Mouse (Mus musculus) myocyte (in vitro differentiated cells): Measurements from ENCODE around the gene Ezh2. TPM values are rescaled to one million over a fixed set of nuclear protein-coding genes. Genes with fewer than 3 reads are reported as not detected.
A peak's percentile ranks its signal among the peaks of the same experiment; 100 is the strongest.
"Not testable (repeated sequence)": the region's sequence is repeated elsewhere in the genome, so short reads cannot be mapped to it uniquely, and the experiment has no call there.

Experiments
- H3K27me3 ChIP-seq: one replicate; pipeline ENCODE4 v1.6.1; 2011; ENCODE audit not compliant: control insufficient read depth, insufficient read depth, insufficient read length
- H3K36me3 ChIP-seq: one replicate; pipeline ENCODE4 v1.6.1; 2011; ENCODE audit not compliant: control insufficient read depth, insufficient read depth
- H3K4me2 ChIP-seq: one replicate; pipeline ENCODE4 v1.6.1; 2011; ENCODE audit warnings: low read depth, control low read depth
- H3K4me3 ChIP-seq: one replicate; pipeline ENCODE4 v1.5.1; 2011; ENCODE audit warnings: mild to moderate bottlenecking, control low read depth, moderate library complexity
- H3K79me2 ChIP-seq: one replicate; pipeline ENCODE4 v1.6.1; 2011; ENCODE audit not compliant: control insufficient read depth, insufficient read depth
- H3ac ChIP-seq: one replicate; pipeline ENCODE4 v1.6.1; 2011; ENCODE audit not compliant: control insufficient read depth, insufficient read length
- CEBPB ChIP-seq: IDR thresholded peaks from 2 replicates; pipeline ENCODE4 v1.6.1; 2011; ENCODE audit warnings: mild to moderate bottlenecking, moderate library complexity; ENCODE audit not compliant: poor library complexity, insufficient read depth, severe bottlenecking
- E2F4 ChIP-seq: IDR thresholded peaks from one replicate; pipeline ENCODE4 v1.6.1; 2011; ENCODE audit warnings: mild to moderate bottlenecking, control low read depth, moderate library complexity; ENCODE audit not compliant: insufficient read depth
- MAX ChIP-seq: IDR thresholded peaks from one replicate; pipeline ENCODE4 v1.6.1; 2011; ENCODE audit warnings: low read depth, mild to moderate bottlenecking, control low read depth
- MYOD1 ChIP-seq, 3 experiments: IDR thresholded peaks; one replicate each; pipeline ENCODE4 v1.6.1; 2011; ENCODE audit warnings: control low read depth in 2 of 3, low read depth in 2 of 3, mild to moderate bottlenecking in 2 of 3, moderate library complexity in 1 of 3; ENCODE audit not compliant: insufficient read length in 2 of 3, control insufficient read depth in 1 of 3
- MYOG ChIP-seq, 3 experiments: IDR thresholded peaks; one replicate each; pipeline ENCODE4 v1.6.1; 2011; ENCODE audit warnings: control low read depth in 2 of 3, low read depth in 2 of 3, mild to moderate bottlenecking in 2 of 3; ENCODE audit not compliant: insufficient read length in 2 of 3, control insufficient read depth in 1 of 3, insufficient read depth in 1 of 3
- POLR2A ChIP-seq: IDR thresholded peaks from one replicate; pipeline ENCODE4 v1.6.1; 2011; ENCODE audit warnings: low read depth, mild to moderate bottlenecking, control low read depth, moderate library complexity; ENCODE audit not compliant: insufficient read length
- POLR2AphosphoS2 ChIP-seq: IDR thresholded peaks from one replicate; pipeline ENCODE4 v1.6.1; 2011; ENCODE audit warnings: low read depth, control low read depth; ENCODE audit not compliant: insufficient read length
- REST ChIP-seq: IDR thresholded peaks from one replicate; pipeline ENCODE4 v1.6.1; 2011; ENCODE audit warnings: mild to moderate bottlenecking, control low read depth, moderate library complexity; ENCODE audit not compliant: insufficient read depth, insufficient read length
- SRF ChIP-seq: IDR thresholded peaks from one replicate; pipeline ENCODE4 v1.6.1; 2011; ENCODE audit warnings: low read depth; ENCODE audit not compliant: control insufficient read depth, insufficient read length
- TCF12 ChIP-seq: IDR thresholded peaks from one replicate; pipeline ENCODE4 v1.6.1; 2011; ENCODE audit warnings: mild to moderate bottlenecking, control low read depth; ENCODE audit not compliant: poor library complexity, insufficient read depth, severe bottlenecking
- TCF3 ChIP-seq: IDR thresholded peaks from one replicate; pipeline ENCODE4 v1.6.1; 2011; ENCODE audit warnings: low read depth, control low read depth; ENCODE audit not compliant: insufficient read length
- USF1 ChIP-seq: IDR thresholded peaks from one replicate; pipeline ENCODE4 v1.6.1; 2011; ENCODE audit warnings: low read depth, mild to moderate bottlenecking, control low read depth, moderate library complexity
- polyA plus RNA-seq: library from polyadenylated mRNA; unstranded; fragments of >200 nt; fragmentation: generic; extraction: Trizol; gene quantifications from one replicate; pipeline ENCODE4 v1.2.1, GENCODE M21; 2012; ENCODE audit warnings: missing spikeins

Gene Ezh2
- polyA plus RNA-seq, 1 experiment = 19.3 TPM

DNA sequence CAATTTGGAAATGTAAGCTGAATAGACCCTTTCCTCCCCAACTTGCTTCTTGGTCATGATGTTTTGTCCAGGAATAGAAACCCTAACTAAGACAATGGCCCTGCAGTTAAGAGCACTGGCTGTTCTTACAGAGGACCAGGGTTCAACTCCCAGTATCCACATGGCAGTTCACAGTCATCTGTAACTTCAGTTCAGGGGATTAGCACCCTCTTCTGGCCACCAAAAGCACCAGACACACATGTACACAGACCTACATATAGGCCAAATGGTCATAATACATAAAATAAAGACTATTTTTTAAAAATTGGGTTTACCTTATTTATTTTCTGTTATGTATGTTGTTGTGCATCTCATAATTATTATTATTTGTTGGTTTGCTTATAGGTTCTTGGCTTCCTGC, 38.3 kb upstream of the Ezh2 start:
- Histone ChIP-seq H3ac (no peak overlapping the region), H3K27me3 (no peaks in the 10 kb centered on the region), H3K4me3 (no peak overlapping the region), H3K4me2 (no peak overlapping the region), H3K36me3 (no peaks in the 10 kb centered on the region), H3K79me2 (no peaks in the 10 kb centered on the region)
- TF ChIP-seq MYOG (IDR thresholded peaks at IDR 0.05; ENCODE audit: control insufficient read depth in 1 of 3, insufficient read depth in 1 of 3, insufficient read length in 2 of 3, low read depth in 2 of 3) (no peak), POLR2AphosphoS2 (no peak), TCF12 (no peak), MAX (no peak), REST (no peak), POLR2A (no peak), TCF3 (no peak), SRF (no peak), MYOD1 (IDR thresholded peaks at IDR 0.05; ENCODE audit: control insufficient read depth in 1 of 3, insufficient read length in 2 of 3, low read depth in 2 of 3) (no peak), E2F4 (no peak), USF1 (no peak), CEBPB (no peak)

DNA sequence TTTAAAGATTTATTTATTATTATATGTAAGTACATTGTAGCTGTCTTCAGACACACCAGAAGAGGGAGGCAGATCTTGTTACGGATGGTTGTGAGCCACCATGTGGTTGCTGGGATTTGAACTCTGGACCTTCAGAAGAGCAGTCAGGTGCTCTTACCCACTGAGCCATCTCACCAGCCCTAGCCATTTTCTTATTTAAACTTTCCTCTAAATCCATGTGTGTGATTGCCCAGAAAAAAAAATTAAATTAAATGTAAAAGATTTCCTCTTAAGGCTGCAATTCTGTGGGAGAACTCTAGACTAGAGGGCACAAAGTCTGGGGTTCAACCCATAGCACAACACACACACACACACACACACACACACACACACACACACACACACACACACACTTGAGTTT, 34.9 kb upstream of the Ezh2 start:
- not testable (repeated sequence) for H3K79me2 ChIP-seq, H3ac ChIP-seq, H3K36me3 ChIP-seq, H3K27me3 ChIP-seq, H3K4me2 ChIP-seq, H3K4me3 ChIP-seq

DNA sequence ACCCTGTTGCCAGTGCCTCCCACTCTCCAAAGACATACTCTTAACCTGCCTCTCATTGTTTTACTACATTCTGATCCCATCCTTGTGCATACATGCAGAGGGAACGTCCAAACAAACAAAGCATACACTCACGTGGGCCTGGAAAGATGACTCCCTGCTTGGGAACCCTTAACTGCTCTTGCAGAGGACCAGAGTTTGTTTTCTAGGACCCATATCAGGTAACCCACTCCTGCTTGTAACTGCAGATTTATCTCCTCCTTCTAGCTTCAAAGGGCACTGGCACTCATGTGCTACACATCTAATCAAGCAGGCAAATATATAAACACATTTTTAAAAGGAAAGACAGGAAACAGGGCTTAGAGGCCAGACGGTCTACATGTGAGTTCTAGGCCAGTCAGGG, 32.8 kb upstream of the Ezh2 start:
- no peak overlapping the region for H3K4me3 ChIP-seq
- no peaks in the 10 kb centered on the region for H3K27me3 ChIP-seq
- H3K79me2 ChIP-seq = no peaks in the 10 kb centered on the region
- H3ac ChIP-seq = no peak overlapping the region
- TF ChIP-seq MYOD1 (IDR thresholded peaks at IDR 0.05; ENCODE audit: control insufficient read depth in 1 of 3, insufficient read length in 2 of 3, low read depth in 2 of 3) (no peak), POLR2AphosphoS2 (no peak), SRF (no peak), MAX (no peak), USF1 (no peak), REST (no peak), CEBPB (no peak), E2F4 (no peak), POLR2A (no peak), TCF3 (no peak), TCF12 (no peak), MYOG (IDR thresholded peaks at IDR 0.05; ENCODE audit: control insufficient read depth in 1 of 3, insufficient read depth in 1 of 3, insufficient read length in 2 of 3, low read depth in 2 of 3) (no peak)
- H3K36me3 ChIP-seq = no peaks in the 10 kb centered on the region
- H3K4me2 ChIP-seq = no peak overlapping the region

DNA sequence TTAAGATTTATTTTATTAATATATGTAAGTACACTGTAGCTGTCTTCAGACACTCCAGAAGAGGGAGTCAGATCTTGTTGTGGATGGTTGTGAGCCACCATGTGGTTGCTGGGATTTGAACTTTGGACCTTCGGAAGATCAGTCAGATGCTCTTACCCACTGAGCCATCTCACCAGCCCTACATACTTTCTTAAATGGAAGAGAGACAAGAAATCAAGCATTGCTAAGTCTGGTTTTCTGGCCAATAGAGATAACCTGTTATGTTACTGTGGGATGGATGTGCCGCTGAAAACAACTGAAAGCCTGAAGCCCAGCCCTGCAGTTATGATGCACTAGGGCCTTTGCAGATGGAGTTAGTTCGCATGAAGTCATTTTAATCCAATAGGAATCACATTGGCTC, 31.8 kb upstream of the Ezh2 start:
- not testable (repeated sequence) for H3K27me3 ChIP-seq, H3K4me2 ChIP-seq, H3K4me3 ChIP-seq, H3K79me2 ChIP-seq, H3K36me3 ChIP-seq, H3ac ChIP-seq

DNA sequence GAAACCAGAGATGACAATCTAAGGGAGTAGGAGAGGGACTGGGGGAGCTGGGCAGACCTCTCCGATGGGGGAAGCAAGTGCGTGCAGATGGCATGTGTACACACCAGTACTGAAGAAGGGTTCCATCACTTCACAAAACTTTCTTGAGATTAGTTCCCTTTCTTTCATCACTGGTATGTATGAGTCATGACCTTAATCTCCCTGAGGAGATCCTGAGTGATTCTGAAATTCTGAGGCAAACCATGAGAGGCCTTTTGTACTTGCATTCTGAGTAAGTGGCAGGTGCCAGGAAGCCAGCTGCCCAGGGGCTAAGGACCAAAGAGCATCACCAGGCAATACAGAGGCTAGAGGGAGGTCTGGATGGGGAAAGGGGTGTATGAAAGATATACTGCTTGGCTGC, 25.9 kb upstream of the Ezh2 start:
- H3K27me3 ChIP-seq = no peaks in the 10 kb centered on the region
- no peak for TF ChIP-seq MAX
- no peak for TF ChIP-seq TCF3
- peak in 2 of 3 experiments; percentile 21 to 56 for TF ChIP-seq MYOD1 (IDR thresholded peaks at IDR 0.05; ENCODE audit: control insufficient read depth in 1 of 3, insufficient read length in 2 of 3, low read depth in 2 of 3)
- H3K4me2 ChIP-seq = peak overlapping the region; percentile 9
- H3ac ChIP-seq = no peak overlapping the region
- no peaks in the 10 kb centered on the region for H3K36me3 ChIP-seq
- no peak overlapping the region for H3K4me3 ChIP-seq
- no peaks in the 10 kb centered on the region for H3K79me2 ChIP-seq

DNA sequence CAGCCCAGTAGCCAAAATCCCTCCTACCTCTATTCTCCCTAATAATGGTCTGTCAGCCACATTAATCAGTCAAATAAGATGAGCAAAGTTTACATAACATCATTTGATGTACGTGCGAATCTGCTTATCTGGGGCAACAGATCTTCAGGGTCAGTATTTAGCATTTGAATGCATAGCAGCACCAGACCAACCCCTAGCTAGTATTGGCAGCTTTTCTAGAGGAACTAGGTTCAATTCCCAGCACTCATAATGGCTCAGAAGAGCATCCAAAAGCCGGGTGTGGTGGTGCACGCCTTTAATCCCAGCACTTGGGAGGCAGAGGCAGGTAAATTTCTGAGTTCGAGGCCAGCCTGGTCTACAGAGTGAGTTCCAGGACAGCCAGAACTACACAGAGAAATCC, 13.2 kb upstream of the Ezh2 start:
- H3K36me3 ChIP-seq, H3ac ChIP-seq, H3K4me2 ChIP-seq, H3K79me2 ChIP-seq, H3K4me3 ChIP-seq, H3K27me3 ChIP-seq: not testable (repeated sequence)

DNA sequence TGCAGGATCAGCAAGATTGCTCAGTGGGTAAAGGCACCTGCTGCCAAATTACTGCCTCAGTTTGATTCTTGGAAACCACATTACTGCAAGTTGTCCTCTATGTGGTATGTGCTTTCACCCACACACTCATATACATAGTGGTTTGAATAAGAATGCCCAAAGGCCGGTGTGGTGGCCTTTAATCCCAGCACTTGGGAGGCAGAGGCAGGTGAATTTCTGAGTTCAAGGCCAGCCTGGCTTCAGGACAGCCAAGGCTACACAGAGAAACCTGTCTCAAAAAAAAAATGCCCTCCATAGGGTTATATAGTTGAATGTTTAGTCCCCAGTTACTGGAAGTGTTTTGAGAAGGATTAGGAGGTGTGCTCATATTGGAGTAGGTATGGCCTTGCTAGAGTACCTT, 6.8 kb upstream of the Ezh2 start:
- H3K4me2 ChIP-seq = no peak overlapping the region
- H3K79me2 ChIP-seq = no peaks in the 10 kb centered on the region

More for the DNA sequence above, 6.8 kb upstream of the Ezh2 start:
- H3K36me3 ChIP-seq = no peaks in the 10 kb centered on the region
- TF ChIP-seq MYOD1 (IDR thresholded peaks at IDR 0.05; ENCODE audit: control insufficient read depth in 1 of 3, insufficient read length in 2 of 3, low read depth in 2 of 3) = no peak
- TF ChIP-seq MAX = no peak
- TF ChIP-seq POLR2AphosphoS2 = no peak
- TF ChIP-seq TCF3 = no peak
- no peak for TF ChIP-seq E2F4
- TF ChIP-seq SRF = no peak
- no peak for TF ChIP-seq CEBPB
- TF ChIP-seq REST = no peak
- H3K4me3 ChIP-seq = no peak overlapping the region
- H3K27me3 ChIP-seq = no peaks in the 10 kb centered on the region
- no peak overlapping the region for H3ac ChIP-seq
